Mouse (Mus musculus): ENCODE measurements around the gene Tmem140.

Tmem140 gene

GRCm38 (mm10) chr6:34862791-34863403 lies at the start of gene Tmem140:
Tmem140 (plus strand) TSS chr6:34863146.
- no peak for DNase-seq

- DNase-seq: no peak
Observed at GRCm38 (mm10) chr6:34824406-34824805, 38.5 kb upstream of the Tmem140 start.

- no peak for DNase-seq
Observed at GRCm38 (mm10) chr6:34832352-34832751, 30.6 kb upstream of the Tmem140 start.

GRCm38 (mm10) chr6:34861546-34862053 lies 1.3 kb upstream of the Tmem140 start:
- no peak for DNase-seq

- DNase-seq: no peak
Observed at GRCm38 (mm10) chr6:34862381-34862780, 565 bp upstream of the Tmem140 start.

GRCm38 (mm10) chr6:34863786-34864514 lies 1.0 kb downstream of the Tmem140 start:
- no peak for DNase-seq

DNA sequence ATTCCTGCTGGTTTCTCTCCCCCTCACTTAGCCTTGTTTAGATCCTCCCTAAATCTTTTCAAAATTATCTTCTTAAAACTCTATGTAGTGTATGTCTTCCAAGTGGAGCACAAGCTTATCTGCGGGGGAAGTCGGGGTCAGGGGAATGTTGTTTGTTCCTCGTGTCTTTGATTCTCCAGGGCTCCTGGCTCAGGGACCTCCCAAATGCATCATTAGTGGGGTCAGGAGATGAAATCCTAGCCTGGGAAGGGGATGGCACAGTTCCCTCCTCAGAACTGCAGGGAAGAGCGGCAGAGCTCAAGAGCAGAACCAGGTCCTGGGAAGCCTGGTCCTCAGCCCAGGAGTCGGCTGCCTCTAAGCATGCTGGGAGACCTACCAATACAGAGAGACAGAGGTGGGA lies 2.3 kb downstream of the Tmem140 start:
- DNase-seq: no peak

GRCm38 (mm10) chr6:34865711-34866593 lies 3.0 kb downstream of the Tmem140 start:
- no peak for DNase-seq

DNA sequence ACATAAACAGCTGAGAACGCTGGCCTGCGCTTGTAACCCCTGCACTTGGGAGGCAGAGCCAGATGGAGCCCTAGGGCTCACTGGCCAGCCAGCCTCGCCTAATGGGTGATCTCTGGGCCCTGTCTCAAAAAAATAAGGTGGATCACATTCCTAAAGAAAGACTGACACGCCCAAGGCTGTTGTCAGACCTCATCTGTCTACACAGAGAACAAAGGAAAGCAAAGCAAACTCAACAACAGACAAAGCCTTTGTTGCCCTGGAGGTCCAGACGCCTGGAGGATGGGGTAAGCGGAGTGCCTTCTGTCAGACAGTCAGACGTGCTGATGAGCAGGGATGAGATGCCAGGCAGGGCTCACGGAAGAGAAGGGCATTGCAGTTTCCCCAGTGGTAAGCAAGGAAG lies 3.8 kb downstream of the Tmem140 start:
- DNase-seq: no peak

GRCm38 (mm10) chr6:34867301-34867994 lies 4.5 kb downstream of the Tmem140 start:
- DNase-seq: no peak

DNA sequence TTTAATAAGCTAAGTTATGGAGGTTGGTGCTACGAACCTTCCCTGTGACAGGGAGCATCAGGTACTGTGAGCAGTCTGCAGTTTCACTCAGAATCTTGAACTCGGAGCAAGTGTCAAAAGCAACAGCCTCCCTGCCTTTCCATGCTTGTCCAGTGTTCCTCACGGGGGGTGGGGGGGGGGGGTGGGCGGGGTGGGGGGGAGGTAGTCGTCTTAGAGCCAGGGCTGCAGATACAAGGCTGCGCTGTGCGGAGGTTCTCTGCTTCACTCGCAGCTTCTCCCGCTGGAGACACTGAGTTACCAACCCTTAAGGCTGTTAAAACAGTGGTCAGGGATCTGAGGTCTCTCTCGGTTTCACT lies 5.0 kb downstream of the Tmem140 start:
- DNase-seq: no peak

- no peak for DNase-seq
Observed at GRCm38 (mm10) chr6:34868507-34869217, 5.7 kb downstream of the Tmem140 start.

DNA sequence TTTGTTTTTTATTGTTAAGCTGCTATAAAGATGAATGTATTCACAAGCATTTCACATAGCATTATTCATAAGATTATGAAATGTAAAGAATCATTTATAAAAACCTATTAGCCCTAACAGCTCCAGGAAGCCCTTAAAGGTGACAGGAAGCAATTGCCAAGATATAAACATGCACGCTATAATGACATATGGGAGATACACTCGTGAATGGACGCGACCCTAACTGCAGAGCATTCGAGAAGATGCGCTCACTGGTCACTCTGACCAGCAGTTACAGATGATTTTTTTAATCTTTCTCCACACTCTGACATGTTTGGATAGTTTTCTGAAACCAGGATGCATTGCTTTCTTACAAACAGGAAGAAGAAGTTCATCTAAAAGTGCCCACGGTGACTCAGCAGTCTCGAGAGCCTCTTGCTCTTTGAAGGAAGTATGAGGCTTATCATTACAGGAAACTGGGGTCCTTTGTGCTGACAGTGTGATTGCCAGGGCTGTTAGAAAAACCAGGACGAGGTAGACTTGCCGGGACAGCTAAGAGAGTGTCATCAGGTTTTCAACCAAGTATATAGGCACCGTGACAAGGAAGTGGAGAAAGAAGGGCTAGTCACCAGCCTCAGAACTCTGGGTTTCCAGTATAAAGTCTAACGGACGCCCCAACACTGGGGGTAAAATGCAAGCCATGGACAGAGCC lies 6.4 kb downstream of the Tmem140 start:
- DNase-seq: no peak

- DNase-seq: no peak
Observed at GRCm38 (mm10) chr6:34870136-34870535, 7.2 kb downstream of the Tmem140 start.

DNA sequence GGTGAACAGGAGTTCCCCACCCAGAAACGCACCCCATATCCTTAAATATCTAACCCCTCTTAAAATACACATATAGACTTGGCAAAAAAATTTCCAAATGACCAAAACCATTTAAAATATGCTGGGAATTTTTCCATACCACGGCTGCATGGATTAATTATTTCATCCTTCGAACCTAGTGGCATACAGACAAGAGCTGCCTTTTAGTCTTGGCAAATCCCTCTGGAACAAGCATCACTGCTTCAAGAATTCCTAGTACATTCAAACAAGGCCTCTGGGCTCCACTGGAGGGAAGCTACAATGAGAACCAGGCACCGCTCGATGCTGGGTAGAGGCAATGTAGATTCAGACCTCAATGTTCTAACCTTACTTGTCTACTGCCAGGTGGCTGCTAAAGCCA lies 7.8 kb downstream of the Tmem140 start:
- DNase-seq: no peak

- no peak for DNase-seq
Observed at GRCm38 (mm10) chr6:34871929-34872328, 9.0 kb downstream of the Tmem140 start.

GRCm38 (mm10) chr6:34872871-34873270 lies 9.9 kb downstream of the Tmem140 start:
- DNase-seq: no peak

DNA sequence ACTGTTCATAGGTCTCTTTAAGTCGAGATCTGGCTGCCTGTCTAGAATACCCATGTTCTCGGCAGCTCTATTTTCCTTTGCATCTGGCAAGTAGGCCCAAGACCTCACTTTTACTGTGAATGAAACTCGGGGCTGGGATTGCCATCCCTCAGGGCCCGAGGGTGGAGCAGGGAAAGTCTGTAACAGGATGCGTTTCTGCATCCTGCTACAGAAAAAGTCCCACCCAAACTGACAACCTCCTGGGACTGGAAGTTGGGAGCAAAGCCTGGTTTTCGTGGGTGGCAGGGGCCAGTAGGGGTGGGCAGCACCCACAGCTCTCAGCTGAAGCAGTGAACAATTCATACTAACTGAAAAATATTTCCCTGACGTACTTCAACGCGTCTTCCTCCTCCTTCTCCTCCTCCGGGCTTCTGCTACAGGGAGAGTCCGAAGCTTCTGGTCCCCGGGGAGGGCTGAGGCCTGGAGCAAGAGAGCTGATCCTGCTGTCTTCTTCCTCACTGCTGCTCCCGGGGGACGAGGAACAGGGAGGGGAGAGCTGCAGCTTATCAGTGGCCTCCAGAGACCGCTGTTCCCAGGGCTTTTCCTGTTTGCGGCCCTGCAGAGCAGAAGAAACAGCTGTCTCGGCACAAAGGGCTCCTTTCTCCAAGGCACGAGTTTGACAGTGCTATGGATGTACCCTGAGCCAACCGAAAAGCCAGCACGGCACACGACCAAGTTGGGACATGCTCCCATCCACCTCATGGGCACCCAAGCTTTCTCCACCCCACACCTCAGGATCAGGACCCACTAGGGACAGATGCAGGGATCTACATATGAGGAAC lies 11.4 kb downstream of the Tmem140 start:
- no peak for DNase-seq

- DNase-seq: no peak
Observed at GRCm38 (mm10) chr6:34875268-34875761, 12.4 kb downstream of the Tmem140 start.

All from cerebellum, adult 9-10 months (tissue).